Mouse (Mus musculus): ENCODE results near the gene Cop1.

- TF ChIP-seq CTCF (IDR thresholded peaks at IDR 0.05; ENCODE audit: borderline replicate concordance, insufficient read depth, low read length) (no peak), POLR2A (IDR thresholded peaks at IDR 0.05; ENCODE audit: low read depth, low read length) (no peak)
Observed at GRCm38 (mm10) chr1:159263820-159264219, 31.7 kb downstream of the Cop1 start.

Measured in embryonic fibroblast, embryonic 13.5 days (primary cell).